Mouse (Mus musculus) bone marrow macrophage, adult 2 months (primary cell): ENCODE measurements at regions not wholly inside any gene's neighbourhood (a gene's known extent, or its start where the extent isn't known, plus 50 kb on each side); places are given as distances from the start of the nearest gene placed in this dataset.

Source experiments
- CTCF ChIP-seq: IDR thresholded peaks from 2 replicates; pipeline ENCODE4 v1.5.1; 2012; ENCODE audit warnings: low read depth, mild to moderate bottlenecking, low read length, moderate library complexity
- POLR2A ChIP-seq: IDR thresholded peaks from 2 replicates; pipeline ENCODE4 v1.6.1; 2012; ENCODE audit warnings: mild to moderate bottlenecking, low read depth, low read length, borderline replicate concordance

DNA sequence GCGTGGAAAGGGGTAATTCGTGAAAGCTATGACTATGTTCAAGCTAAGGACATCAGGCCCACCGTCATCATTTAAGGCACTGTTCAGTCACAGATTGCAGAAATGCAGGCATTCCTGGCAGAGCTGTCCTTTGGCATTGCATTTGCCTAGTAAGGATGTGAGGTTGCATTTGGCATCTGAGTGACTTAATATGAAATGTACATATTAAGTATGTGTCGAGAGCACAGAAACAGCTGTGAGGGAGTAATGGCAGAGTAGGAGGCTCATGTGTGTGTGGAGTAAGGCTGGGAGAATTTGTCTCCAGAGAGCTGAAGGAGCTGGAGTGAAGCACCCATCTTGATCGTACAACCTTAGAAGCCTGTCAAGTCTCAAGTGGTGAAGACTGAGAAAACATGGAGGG is 316.4 kb downstream of the Nucb2 start:
- TF ChIP-seq CTCF (no peak), POLR2A (no peak)
